Mouse (Mus musculus) embryonic facial prominence, embryonic 11.5 days (tissue): Measurements from ENCODE around the gene Kalrn. TPM values are rescaled to one million over a fixed set of nuclear protein-coding genes. Genes with fewer than 3 reads are reported as not detected.

Source experiments
- ATAC-seq: fragments of 200-750 bp; cut with Nextera tagmentation; replicated peaks from 2 replicates; pipeline ENCODE4 v1.8.0; 2017; ENCODE audit warnings: low read depth; ENCODE audit not compliant: insufficient number of reproducible peaks, low FRiP score, low TSS enrichment
- DNase-seq: peaks from one replicate; pipeline ENCODE4 v3.0.0-alpha.2; 2015; ENCODE audit warnings: low spot score
- H3K27ac ChIP-seq: fragments of 300-500 bp; sonication (generic); replicated peaks from 2 replicates; pipeline ENCODE4 v1.5.1; 2014; ENCODE audit warnings: mild to moderate bottlenecking, low read depth, low read length, control low read depth
- H3K27me3 ChIP-seq: fragments of 300-500 bp; sonication (generic); 2 replicates; pipeline ENCODE4 v1.6.1; 2014; ENCODE audit warnings: mild to moderate bottlenecking, low read length, moderate library complexity, mixed read lengths; ENCODE audit not compliant: control insufficient read depth, insufficient read depth
- H3K36me3 ChIP-seq: fragments of 300-500 bp; sonication (generic); replicated peaks from 2 replicates; pipeline ENCODE4 v1.6.1; 2014; ENCODE audit warnings: low read depth, mild to moderate bottlenecking, low read length, moderate library complexity, mixed read lengths; ENCODE audit not compliant: control insufficient read depth, insufficient read depth
- H3K4me1 ChIP-seq: fragments of 300-500 bp; sonication (generic); 2 replicates; pipeline ENCODE4 v1.6.1; 2014; ENCODE audit warnings: low read length, mixed read lengths; ENCODE audit not compliant: control insufficient read depth, insufficient read depth
- H3K4me2 ChIP-seq: fragments of 300-500 bp; sonication (generic); 2 replicates; pipeline ENCODE4 v1.6.1; 2014; ENCODE audit warnings: low read depth, mild to moderate bottlenecking, control low read depth, low read length, moderate library complexity
- H3K4me3 ChIP-seq: fragments of 300-500 bp; sonication (generic); 2 replicates; pipeline ENCODE4 v1.5.1; 2014; ENCODE audit warnings: low read depth, low read length, control low read depth
- H3K9ac ChIP-seq: fragments of 300-500 bp; sonication (generic); replicated peaks from 2 replicates; pipeline ENCODE4 v1.6.1; 2014; ENCODE audit warnings: mild to moderate bottlenecking, control low read depth, low read length
- H3K9me3 ChIP-seq: fragments of 300-500 bp; sonication (generic); replicated peaks from 2 replicates; pipeline ENCODE4 v1.6.1; 2016; ENCODE audit warnings: mild to moderate bottlenecking, low read length, inconsistent platforms, mixed read lengths; ENCODE audit not compliant: control insufficient read depth
- WGBS: fragments of 180-500 bp; shearing (Covaris S2); extraction: QIAGEN DNeasy Blood & Tissue Kit; methylation state at CpG from one replicate; pipeline ENCODE4 v1.1.7; 2014; 5-methylcytosine and 5-hydroxymethylcytosine counted together
- polyA plus RNA-seq: library from polyadenylated mRNA; unstranded; fragments of >200 nt; fragmentation: Nextera tagmentation; extraction: Ambion mirVana; gene quantifications from 2 replicates; pipeline ENCODE4 v1.2.1, GENCODE M21; 2014

Kalrn gene
- polyA plus RNA-seq, 1 experiment from 2014 or later, result 12.0 TPM

DNA sequence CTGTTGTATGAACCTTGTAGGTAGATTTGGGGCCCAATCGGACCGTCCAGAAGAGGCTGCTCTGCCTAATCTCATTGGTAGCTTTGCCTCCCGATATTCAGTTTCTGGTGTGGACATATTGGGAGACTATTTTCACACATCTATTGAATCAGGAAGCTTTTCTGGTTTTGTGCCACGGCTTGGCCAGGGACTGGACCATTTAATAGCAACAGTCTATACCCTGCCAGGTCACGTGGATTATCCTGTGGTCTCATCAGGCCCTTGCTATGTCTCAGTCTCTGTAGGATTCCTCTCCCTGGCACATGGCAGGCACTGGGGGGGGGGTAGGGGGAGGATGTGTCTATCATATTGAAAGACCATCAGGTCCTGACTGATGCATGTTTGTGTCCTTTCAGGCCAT, 633.2 kb downstream of the Kalrn start:
- Histone ChIP-seq H3K9ac (no peak overlapping the region), H3K27ac (no peak overlapping the region), H3K4me1 (peaks cover 10% of the 10 kb centered on the region; the same call in 1 of the 2 replicates), H3K27me3 (no peaks in the 10 kb centered on the region), H3K4me2 (no peak overlapping the region), H3K4me3 (no peak overlapping the region), H3K36me3 (no peaks in the 10 kb centered on the region), H3K9me3 (no peaks in the 10 kb centered on the region)
- ATAC-seq (no peak), DNase-seq (no peak)
- 71% methylated on average over 5 of the region's 5 CpGs for WGBS

DNA sequence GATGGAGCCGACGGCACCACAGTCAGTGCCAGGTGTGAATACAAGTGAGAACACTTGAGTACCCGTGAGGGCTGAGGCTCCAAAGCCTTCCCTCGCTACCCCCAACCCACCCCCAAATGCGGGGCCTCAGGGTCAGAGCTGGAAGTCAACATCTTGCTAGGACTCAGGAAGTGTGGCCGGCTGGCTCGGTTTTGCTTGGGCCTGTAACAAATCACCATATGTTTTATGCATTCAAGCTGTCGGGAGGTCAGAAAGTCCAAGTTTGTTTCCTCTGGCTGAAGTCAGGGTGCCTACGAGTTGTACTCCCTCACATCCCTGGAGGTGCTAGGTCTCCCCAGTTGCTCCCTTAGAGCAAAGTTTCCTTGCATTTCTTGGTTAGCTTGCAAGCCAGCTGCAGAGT, 633.7 kb downstream of the Kalrn start:
- Histone ChIP-seq H3K9ac (no peak overlapping the region), H3K4me2 (no peak overlapping the region), H3K4me3 (no peak overlapping the region), H3K36me3 (no peaks in the 10 kb centered on the region), H3K9me3 (no peaks in the 10 kb centered on the region), H3K27ac (no peak overlapping the region), H3K4me1 (peaks cover 6% of the 10 kb centered on the region; the same call in 1 of the 2 replicates), H3K27me3 (no peaks in the 10 kb centered on the region)
- ATAC-seq (no peak), DNase-seq (peak; percentile 51)
- WGBS, result 32% methylated on average over 9 of the region's 9 CpGs

DNA sequence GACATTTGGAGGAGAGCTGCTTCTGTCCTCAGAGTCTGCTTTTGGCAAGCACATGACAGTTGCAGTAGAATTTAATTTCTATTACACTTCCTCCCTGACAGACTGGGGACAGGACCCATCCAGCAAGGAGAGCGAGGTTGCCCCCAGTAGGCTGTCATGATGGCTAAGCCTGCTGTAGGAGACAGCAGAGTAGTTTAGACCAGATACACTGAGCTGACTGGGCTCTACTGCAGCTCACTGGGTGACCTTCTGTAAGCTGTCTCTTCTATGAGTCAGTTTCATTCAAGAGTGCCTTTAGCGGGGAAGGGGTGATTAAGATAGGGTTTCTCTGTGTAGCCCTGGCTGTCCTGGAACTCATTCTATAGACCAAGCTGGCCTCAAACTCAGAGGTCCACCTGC, 634.2 kb downstream of the Kalrn start:
- Histone ChIP-seq H3K9ac (no peak overlapping the region), H3K27me3 (no peaks in the 10 kb centered on the region), H3K36me3 (no peaks in the 10 kb centered on the region), H3K4me2 (no peak overlapping the region), H3K9me3 (no peaks in the 10 kb centered on the region), H3K27ac (no peak overlapping the region), H3K4me3 (no peak overlapping the region), H3K4me1 (peaks cover 6% of the 10 kb centered on the region; the same call in 1 of the 2 replicates)
- whole genome bisulfite sequencing, result 63% methylated on average over 2 of the region's 2 CpGs
- DNase-seq (no peak), ATAC-seq (no peak)

DNA sequence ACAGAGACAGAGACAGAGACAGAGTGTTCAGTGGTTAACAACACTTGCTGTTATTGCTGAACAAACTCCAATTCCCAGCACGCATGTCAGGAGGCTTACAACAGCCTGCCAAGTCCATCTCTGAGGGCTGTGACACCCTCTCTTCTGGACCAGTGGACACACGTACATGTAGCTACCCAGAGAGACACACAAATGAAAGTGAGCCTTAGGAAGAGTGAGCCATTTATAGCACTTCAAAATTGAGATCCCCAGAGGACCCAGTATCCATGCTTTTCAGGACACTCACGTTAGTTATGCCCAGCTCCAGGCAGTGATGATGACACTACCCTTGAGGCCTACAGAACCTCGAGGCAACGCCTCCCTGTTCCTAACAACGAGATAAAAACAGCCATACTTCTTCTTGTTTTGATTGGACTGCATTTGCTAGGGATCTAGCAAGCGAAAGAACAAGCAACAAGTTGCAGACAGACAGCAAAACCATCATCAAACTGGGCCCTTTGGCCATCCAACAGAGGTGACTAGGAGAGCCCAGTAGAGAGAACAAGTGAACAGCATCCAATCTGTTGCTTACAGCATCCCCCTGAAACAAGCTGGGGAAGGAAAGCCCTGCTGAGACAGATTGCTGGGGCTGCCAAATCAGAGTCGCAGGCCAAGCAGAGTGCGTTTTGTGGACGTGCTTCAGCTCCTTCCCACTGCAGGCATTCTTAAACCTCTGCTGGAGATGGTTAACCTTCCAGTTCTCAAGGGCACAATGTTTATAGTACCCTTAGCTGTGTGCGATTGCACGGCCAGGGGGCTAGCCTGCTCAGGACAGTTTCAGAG, 634.8 kb downstream of the Kalrn start:
- WGBS, result 56% methylated on average over 12 of the region's 12 CpGs
- Histone ChIP-seq H3K9me3 (no peaks in the 10 kb centered on the region), H3K4me3 (no peak overlapping the region), H3K27ac (no peak overlapping the region), H3K27me3 (no peaks in the 10 kb centered on the region), H3K4me2 (no peak overlapping the region), H3K9ac (no peak overlapping the region), H3K36me3 (no peaks in the 10 kb centered on the region), H3K4me1 (peaks cover 6% of the 10 kb centered on the region; the same call in 1 of the 2 replicates)
- ATAC-seq (no peak), DNase-seq (no peak)

DNA sequence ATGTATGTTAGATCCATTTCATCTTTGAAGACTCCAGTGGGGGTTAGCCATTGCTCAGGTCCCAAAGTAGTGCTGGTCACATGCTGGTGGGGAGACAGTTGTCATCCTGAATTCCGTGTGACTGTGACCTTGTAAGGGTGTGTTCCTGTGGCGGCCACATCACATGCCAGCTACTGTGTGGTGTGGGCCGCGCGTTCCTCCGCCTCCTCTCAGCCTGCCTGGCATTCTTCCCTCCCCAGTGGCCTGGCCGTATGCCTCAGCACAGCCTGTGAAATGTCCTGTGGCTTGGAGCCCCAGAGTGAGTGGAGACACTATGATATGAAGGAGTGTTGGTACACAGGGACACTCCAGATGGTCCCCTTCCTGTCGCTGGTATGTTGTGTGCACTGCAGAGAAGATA, 635.8 kb downstream of the Kalrn start:
- WGBS, result 84% methylated on average over 8 of the region's 8 CpGs
- Histone ChIP-seq H3K9ac (no peak overlapping the region), H3K27me3 (no peaks in the 10 kb centered on the region), H3K4me3 (no peak overlapping the region), H3K27ac (no peak overlapping the region), H3K4me2 (no peak overlapping the region), H3K4me1 (peaks cover 6% of the 10 kb centered on the region; the same call in 1 of the 2 replicates), H3K36me3 (no peaks in the 10 kb centered on the region), H3K9me3 (no peaks in the 10 kb centered on the region)
- no peak for ATAC-seq
- no peak for DNase-seq

DNA sequence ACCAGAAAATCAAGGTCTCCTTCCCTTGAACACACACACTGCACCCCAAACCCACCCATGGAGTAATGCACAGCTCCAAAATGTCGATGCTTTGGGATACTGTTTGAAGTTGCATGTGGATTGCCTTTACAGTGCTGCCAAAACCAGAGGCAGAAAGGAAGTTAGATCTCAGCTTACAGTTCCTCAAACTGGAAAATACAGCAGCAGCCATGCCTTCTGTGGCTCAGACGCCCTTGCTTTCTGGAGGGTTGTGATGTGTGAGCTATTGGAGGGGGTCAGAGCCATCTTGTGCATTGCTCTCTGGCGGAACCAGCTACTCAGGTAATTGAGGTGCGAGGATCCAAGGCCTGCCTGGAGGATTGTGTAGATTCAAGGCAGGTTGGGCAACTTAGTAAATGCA, 636.4 kb downstream of the Kalrn start:
- Histone ChIP-seq H3K9me3 (no peaks in the 10 kb centered on the region), H3K36me3 (no peaks in the 10 kb centered on the region), H3K9ac (no peak overlapping the region), H3K4me1 (peaks cover 4% of the 10 kb centered on the region; the same call in 1 of the 2 replicates), H3K4me2 (no peak overlapping the region), H3K4me3 (no peak overlapping the region), H3K27ac (no peak overlapping the region), H3K27me3 (no peaks in the 10 kb centered on the region)
- 84% methylated on average over 4 of the region's 4 CpGs for WGBS
- ATAC-seq (no peak), DNase-seq (no peak)

DNA sequence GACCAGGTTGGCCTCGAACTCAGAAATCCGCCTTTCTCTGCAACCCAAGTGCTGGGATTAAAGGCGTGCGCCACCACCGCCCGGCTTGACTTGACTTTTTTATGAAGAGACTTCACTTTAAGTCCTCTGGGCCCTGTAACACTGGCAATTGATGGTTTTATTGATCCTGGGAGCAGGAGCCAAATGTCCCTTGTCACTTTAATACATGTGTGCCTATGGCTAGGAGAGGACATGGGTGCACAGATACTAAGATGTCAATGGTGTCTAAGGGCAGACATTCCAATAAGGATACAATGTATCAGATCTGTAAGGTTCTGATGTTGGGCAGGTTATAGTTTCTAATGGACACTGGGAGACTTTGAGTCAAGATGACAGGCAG, 637.9 kb downstream of the Kalrn start:
- Histone ChIP-seq H3K4me3 (no peak overlapping the region), H3K4me1 (no peaks in the 10 kb centered on the region), H3K36me3 (no peaks in the 10 kb centered on the region), H3K27me3 (no peaks in the 10 kb centered on the region), H3K4me2 (no peak overlapping the region), H3K9me3 (no peaks in the 10 kb centered on the region), H3K27ac (no peak overlapping the region), H3K9ac (no peak overlapping the region)
- DNase-seq (no peak), ATAC-seq (no peak)
- 94% methylated on average over 6 of the region's 6 CpGs for WGBS

DNA sequence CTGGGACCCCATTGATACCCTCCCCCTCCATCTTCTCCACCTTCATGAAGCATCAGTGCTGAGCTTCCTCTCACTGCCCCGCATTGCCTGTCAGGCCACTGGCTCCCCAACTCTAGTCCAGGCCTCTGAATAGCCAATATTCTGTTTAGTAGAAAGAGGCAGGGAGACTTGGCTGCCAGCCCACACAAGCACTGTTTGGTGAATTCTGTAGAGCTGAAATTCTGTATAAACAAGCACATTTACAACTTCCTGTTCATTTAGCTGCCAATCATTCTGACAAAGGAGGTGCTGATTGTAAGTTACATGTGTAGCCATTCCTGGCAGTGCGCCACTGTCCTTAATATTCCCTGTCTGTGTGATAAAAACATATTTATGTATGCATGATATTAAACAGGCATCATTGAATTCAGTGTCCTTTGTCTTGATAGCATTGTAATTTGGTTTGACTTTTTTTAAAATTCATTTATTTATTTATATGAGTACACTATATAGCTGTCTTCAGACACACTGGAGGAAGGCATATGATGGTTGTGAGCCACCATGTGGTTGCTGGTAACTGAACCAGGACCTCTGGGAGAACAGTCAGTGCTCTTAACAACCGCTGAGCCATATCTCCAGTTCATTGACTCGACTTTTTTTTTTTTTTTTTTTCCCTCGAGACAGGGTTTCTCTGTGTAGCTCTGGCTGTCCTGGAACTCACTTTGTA, 638.5 kb downstream of the Kalrn start:
- Histone ChIP-seq H3K4me2 (no peak overlapping the region), H3K4me1 (no peaks in the 10 kb centered on the region), H3K4me3 (no peak overlapping the region), H3K9me3 (no peaks in the 10 kb centered on the region), H3K27me3 (no peaks in the 10 kb centered on the region), H3K27ac (no peak overlapping the region), H3K9ac (no peak overlapping the region), H3K36me3 (no peaks in the 10 kb centered on the region)
- no peak for ATAC-seq
- DNase-seq, result no peak
- 73% methylated on average over 5 of the region's 5 CpGs for WGBS
